Mouse (Mus musculus) lung, adult 18-20 months (tissue): ENCODE data around the gene Nt5dc3.

Source experiments
- DNase-seq, 2 experiments: peaks; one replicate each; pipeline ENCODE4 v3.0.0; 2022; ENCODE audit warnings: mixed read lengths in 2 of 2

Gene Nt5dc3

DNA sequence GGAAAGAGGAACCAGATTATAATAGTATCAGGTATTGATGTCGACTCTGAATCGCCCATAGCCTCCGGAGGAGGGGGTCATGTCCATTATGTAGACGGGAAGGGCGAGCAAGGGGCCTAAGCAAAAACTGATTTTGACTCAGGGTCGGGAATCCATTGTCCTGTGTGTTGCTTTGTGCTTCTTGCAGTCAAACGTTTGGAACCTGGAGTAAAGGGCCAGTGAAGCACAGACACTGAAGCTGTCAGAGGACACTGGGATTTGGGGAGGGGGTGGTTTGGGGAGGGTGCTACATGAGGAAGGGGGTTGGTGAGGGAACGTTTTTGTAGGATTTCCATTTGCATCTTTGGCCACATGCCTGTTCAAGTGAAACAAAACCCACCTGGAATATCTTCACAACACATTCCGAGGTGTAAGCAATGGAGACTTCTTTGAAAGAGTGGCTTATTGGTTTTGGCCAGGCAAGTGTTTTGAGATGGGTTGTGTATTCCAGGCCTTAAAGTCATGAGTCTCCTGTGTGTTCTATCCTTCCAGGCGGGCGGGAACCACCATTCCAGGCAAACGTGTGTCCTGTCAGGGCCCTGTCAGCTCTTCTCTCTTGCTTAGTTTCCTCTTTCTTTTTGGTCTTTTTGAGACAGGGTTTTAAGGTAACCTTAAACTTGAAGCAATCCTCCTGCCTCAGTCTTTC is 1.2 kb downstream of the Nt5dc3 start:
- DNase-seq: no peak

DNA sequence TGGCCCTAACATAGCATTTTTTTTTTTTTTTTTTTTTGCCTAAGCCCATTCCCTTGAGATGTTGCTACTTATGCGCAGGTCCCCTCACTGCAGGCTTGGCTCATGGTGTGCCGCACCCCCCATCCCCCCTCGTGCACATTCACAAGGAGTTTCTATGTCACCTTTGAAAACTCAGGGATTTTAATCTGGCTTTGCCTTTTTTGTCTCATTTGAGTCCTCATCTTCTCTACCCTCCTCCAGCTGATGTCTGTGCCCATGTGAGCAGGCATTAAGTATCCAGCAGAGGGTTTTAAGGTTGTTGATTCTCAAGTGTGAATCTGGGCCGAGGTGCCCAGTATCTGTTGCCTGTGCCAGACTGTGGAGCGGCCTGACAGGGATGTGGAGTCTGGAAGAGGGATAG is 2.8 kb downstream of the Nt5dc3 start:
- DNase-seq: no peak

DNA sequence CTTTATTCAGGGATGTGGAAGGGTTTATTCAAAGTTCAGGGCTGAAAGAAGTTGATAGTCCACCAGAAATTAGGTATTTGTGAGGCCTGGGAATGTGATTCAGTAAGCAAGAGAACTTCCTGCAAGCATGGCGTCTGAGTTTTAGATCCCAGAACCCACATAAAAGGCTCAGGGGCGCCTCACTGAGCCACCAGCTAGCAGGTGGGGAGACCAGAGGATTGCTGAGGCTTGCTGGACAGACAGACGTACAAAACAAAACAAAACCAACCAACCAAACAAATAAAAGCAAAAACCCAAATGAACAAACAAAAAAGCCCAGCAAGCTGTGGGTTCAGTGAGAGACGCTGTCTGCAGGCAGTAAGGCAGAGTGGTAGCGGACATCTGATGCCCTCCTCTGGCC is 3.9 kb downstream of the Nt5dc3 start:
- no peak for DNase-seq

DNA sequence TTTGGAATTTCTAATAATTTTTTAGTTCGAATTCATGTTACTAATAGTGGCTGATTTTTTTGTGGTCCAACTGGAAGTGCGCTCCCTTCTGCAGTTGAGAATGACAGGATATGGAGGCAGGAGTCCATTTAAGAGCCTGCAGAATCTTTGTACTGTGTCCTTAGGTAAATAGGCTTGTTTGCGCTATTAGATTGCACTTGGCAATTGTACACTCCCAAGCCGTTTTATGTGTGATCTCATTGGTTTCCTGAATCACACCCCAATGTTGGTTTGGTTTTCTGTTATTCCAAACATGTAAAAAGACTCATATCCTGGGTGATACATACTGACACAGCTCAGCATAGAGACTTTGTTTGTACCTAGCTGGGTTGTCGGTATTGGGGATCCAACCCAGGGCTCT is 4.8 kb downstream of the Nt5dc3 start:
- DNase-seq: peak in 1 of 2 experiments; percentile 18

DNA sequence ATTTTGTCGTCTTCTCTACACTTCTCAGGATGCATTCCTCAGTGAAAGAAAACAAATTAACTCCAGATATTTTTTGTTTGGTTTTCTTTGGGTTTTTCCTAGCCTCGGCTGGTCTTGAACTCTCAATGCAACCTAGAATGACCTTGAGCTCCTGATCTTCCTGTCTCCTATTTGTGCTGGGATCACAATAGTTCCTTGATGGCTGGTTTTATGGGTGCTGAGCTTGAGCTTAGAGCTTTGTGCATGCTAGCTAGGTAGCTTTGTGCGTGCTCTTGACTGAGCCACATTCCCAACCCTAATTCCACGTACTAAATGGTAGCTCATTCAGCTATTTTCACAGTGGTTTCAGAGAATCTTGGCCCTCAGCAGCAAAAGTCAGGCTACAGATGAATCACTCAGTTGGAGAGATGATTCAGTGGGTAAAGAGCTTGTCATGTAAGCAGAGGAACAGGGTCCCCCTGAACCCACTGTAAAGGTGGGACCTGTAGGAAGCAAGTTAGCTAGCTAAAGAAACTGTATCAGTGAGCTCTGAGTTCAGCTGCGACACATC is 5.4 kb downstream of the Nt5dc3 start:
- no peak for DNase-seq

DNA sequence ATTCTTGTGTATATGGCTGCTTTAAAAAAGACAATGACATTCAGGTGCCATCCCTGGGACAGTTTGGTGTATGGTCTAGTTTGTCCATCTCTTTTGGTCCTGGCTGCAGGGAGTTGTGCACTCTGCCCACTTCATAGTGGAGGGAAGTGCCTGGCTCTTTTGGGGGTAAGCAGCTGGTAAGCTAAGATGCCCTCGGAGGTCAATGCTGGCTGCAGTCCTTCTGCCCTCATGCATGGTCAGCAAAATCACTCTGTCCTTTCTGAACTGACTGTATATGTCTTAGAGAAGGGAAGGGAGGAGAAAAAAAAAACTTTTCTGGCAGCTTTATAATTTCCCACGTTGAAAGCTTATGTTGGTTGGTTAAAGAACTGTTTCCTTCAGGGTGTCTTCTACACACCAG is 6.6 kb downstream of the Nt5dc3 start:
- DNase-seq: no peak

DNA sequence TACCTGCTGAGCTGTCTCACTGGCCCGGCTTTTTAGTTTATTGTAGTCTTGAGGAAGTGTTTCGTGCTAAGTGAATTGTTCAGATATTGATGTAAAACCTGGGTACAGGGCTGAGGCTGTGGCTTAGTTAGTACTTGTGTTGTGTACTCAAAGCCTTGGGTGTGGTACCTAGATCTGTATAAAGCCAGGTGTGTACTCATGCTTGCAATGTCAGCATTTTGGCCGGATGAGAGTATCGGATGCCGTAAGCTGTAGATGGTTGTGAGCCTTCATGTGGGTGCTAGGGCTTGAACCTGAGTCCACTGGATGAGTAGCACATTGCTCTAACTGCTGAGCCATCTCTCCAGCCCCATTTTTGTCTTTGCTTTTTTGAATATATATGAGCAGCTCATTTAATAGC is 7.3 kb downstream of the Nt5dc3 start:
- DNase-seq: no peak

DNA sequence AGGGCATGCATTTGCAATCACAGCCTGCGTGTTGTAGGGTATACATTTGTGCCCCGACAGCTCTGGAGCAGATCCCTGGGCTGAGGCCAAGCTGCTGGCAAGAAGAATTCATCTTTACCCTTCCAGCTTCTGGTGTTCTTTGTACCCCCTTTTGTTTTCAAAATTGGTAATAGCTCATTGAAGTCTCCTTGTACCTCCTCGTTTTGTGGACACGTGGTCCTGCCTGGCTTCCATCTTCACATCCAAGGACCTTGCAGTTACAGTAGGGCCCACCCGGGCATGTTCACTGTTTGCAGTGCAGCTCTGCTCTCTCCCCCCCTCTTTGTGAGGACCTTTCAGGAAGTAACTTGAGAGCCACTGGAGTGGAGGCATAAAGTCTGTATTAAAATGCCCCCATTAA is 9.4 kb downstream of the Nt5dc3 start:
- no peak for DNase-seq

DNA sequence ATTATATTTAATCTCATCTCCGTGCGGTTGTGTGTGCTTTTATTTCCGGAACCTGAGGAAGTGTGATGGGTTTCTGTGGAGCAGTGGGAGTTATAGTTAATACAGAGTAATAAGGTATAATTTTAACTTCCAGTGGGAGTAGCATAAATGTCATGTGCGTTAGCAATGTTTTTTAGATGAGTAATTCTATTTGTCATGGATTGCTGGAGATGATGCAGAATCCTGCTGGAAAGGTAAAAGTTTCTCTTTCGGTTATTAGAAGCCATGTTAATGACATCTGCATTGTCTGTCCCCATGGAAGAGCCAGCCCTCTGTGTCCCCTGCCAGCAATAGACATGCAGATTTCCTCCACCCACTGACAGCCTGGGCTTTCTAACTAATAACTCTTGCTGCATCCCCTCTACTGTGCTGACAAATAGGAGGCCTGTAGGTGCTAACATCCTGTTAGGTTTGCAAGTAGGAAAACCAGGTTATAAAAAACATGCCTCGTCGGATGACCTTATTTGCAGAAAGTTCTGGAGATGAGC is 10.4 kb downstream of the Nt5dc3 start:
- no peak for DNase-seq

DNA sequence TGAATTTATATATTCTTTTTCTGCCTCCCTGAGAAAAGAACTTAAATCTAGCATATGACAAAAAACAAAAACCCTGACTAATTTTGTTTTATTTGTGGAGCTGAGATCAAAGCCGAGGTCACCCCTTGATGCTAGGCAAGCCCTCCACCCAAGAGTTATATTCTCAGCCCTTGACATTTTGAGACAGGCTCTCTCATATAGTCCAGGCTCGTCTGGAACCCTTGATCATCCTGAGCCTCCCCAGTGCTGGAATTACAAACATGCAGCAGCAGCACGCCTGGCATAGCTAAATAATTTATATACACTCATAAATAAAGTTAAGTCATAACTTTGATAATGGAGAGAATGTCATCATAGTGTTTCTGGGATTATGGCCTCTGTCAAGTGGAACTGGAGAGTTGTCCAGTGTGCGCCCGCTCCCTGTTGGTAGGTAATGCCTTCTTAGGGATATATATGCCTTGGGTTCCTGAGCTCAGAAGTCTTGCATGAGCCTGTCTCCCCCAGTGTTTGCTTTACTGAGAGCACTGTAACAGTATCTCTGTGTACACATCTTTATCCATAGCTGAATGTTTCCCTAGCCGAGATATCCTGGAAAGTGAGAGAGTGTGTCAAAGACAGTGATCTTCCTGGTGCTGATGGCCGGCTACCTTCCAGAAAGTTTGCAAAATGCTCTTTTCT is 12.8 kb downstream of the Nt5dc3 start:
- DNase-seq: no peak

DNA sequence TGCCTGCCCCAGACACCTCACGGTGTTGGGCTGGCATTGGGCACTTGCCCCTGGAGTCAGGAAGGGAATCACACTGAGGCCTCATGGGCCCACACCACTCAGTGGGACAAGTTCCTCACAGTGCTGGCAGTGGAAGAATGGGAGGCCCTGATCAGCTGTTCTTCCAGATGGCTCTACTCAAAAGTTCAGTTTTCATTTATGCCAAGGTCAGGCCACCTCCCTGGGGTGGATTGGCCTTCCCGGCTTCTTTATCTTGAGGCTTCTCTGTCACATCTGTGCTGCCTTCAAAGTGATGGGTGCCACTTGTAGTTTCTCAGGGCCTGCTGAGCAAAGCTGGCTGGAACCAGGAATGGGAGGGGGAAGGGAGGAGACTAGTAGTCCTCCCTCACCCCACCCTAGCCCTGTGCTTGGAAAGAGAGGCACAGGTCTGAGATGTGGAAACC is 14.7 kb downstream of the Nt5dc3 start:
- DNase-seq: peak; percentile 39 to 53

DNA sequence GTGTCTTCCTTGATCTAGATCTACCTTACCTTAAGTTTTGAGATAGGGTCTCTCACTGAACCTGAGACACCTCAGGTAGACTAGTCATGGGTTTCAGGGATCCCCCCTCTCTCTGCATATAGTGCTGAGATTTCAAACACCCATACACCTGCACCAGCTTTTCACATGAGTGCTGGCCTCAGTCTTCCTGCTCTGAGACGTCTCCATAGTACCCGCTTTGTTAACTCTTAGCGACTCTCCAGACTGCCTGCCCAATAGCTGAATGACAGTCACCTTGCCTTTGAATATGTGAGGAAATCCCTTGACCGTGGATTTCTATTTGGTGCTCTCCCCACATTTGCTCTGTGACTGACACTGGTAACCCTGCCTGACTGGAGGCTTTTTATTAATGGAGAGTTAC is 15.4 kb downstream of the Nt5dc3 start:
- no peak for DNase-seq

DNA sequence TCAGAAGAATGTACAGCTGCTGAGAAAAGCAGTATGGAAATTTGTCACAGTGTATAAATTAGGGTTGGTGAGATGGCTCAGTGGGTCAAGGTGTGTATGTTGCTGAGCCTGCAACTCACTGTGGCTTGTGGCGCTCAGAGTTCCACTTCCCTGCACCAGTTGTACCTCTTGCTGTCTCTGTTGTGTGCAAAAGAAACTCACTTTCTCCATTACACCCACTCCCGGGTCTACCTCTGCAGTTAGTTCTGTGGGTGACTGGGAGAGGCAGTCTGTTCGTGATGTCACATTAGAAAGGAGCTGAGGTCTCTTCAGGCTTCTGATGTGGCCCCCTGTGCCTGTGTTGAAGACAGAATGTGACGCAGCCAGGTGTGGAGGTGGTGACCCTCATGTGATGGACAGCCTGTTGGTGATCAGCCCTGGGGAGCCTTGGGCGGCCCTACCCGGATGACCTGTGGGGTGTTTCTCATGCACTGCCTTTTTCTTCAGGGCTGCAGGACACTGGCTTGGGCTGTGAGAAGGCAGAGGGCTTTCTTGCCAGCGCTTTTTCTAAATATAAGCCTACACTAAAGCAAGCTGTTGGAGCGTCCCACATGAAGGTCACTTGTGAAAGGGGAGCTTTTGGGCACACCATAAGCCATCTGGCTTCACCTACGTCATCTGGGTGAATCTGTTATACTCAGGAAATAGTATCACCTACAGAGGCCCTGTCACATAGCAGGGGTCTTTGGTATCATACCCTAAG is 16.2 kb downstream of the Nt5dc3 start:
- no peak for DNase-seq

DNA sequence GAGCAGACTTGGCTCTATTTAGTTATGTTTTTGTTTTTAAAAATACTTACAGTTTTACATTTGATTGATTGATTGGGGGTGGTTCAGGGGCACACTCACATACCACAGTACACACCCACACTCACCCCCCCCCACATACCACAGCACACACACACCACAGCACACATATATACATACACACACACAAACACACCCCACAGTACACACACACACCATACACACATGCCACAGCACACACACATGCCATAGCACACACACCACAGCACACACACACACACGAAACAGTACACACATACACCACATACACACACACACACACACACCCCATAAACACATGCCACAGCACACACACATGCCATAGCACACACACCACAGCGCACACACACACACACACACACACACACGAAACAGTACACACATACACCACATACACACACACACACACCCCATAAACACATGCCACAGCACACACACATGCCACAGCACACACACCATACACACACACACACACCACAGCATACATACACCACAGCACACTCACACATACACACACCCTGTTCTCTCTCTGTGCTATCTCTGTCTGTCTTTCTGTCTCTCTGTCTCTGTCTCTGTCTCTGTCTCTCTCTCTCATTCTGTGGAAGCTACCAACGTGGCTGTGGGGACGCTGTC is 17.4 kb downstream of the Nt5dc3 start:
- no peak for DNase-seq

DNA sequence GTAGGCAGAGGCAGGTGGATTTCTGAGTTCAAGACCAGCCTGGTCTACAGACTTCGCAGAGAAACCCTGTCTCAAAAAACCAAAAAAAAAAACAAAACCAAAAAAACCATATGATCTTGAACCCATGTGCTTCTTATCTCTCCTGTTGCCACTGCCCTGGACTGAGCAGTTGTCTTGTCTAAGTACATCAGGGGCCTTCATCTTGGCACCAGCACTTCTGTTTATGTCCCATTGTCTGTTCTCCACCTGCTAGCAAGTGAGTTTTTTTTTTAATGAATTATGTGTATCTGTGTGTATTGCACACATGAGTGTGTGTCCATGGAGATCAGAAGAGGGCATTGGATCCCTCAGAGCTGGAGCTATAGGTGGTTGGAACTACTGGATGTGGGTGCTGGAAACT is 28.6 kb downstream of the Nt5dc3 start:
- DNase-seq: no peak

DNA sequence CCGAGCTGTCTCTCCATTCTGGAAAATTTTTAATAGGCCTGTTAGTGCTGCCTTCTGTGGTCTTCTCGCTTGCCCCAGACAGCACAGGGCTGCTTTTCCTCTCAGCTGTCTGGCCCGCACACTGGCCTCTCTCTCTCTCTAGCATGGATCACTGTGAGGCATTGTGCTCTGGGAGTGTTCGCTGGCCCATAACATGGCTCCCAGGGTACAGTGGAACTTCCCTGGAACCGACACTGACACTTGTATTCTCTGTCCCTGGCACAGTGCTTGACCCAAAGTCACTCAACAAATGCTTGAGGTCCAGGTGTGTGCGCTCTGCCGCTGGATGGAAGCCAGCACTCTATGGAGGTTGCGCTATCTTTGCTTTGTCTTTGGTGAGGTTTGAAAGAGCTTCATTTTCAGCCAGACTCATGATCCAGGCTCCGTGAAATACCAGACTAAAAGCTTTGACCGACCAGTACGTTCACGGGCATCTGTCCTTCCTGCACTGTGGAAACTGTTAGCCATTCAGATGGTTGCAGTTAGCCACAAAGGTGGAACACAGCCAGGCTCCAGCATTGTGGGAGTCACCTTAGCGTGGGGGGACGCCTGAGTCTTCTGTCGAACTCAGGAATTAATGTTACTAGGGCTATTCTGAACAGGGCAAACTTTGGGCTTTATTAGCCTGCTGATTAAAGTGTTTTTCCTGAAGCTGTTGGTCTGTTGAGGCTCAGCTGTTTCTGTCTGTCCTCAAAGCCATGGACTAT is 29.4 kb downstream of the Nt5dc3 start:
- no peak for DNase-seq

DNA sequence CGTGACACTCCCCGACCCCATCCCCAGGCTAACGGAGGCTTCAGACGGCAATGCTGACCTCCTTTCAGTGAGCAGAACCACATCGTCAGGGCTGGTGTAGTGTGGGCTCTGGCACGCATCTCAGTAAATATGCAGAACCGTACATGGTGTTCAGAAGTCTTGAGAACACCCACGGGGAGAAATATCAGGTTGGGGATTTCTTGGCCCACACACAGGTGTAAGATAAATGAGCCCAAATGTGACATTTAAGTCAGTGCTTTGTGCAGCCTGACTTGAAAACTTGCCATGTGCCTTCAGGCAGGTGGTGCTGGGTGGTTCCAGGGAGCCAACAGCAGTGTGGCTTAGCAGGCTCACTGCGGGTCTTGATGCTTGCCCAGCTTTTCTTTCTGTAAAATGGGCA is 31.2 kb downstream of the Nt5dc3 start:
- no peak for DNase-seq

DNA sequence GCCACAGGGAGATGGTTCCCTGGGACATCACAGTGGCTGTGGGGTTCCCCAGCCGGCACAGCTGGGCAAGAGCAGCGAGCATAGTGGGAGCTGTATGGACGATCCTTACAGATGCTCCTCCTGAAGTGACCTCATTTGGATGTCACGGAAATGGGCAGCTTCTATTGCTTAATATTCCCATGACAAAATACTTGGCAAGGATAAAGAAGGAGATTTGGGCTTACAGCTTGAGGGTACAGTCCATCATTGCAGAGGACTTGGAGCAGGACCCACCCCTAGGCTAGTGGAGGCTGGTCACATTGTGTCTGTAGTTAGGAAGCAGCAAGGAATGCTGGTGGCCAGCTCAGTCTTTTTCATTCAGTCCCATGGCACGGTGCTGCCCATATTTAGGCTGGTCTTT is 31.8 kb downstream of the Nt5dc3 start:
- DNase-seq: no peak

DNA sequence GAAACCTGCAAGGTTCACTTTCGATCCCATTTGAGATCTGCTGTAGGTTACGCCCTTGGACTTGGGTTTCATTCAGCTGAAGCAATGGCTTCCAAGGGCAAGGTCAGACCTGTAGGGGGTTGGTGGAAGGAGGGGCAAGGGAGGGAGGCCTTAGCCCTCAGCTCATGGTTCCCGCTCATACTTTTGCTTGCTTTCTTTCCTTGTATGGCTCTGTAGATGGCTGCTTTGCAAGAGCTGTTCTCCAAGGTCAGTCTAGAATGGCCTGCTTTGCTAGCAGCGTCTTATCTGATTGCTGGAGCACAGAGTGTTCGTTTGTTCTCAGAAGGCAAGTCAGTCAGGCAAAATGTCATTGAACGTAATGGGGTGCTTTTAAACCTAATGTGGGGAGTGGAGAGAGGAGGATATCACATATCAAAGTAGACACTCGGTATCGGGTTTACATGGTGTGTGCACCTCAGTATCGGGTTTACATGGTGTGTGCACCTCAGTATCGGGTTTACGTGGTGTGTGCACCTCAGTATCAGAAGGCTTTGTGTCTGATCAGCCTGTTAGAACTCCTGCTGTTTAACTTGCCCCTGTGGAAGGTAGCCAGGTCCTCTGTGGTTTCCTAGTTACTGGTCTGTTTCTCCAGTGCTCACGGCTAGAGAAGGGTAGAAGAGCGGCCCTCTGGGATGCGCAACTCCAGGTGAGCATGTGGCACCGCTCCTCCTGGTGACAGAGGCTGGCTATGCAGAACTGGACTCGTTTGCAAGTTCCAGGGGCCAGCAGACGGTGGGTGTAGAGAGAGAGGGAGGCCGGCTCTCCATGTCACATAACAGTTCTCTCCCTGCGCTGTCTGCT is 35.7 kb downstream of the Nt5dc3 start:
- DNase-seq: peak in 1 of 2 experiments; percentile 52

DNA sequence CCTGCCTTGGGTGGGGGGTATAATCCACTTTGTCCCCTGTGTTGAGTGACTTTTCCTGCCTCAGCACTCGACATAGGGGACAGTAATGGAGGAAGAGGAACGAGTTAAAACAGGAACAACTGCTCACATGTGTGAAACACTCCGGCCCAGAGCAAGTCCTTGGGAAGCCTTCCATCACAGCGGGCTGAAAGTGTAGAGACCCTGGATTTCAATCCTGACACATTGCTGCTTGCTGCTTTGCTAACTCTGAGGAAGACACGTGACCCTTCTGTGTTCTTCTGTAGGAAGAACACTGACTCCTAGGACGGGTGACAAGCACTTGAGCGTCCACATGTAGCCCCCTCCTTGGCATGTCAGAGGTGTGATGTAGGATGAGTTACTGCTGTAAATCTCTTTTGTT is 36.3 kb downstream of the Nt5dc3 start:
- no peak for DNase-seq

DNA sequence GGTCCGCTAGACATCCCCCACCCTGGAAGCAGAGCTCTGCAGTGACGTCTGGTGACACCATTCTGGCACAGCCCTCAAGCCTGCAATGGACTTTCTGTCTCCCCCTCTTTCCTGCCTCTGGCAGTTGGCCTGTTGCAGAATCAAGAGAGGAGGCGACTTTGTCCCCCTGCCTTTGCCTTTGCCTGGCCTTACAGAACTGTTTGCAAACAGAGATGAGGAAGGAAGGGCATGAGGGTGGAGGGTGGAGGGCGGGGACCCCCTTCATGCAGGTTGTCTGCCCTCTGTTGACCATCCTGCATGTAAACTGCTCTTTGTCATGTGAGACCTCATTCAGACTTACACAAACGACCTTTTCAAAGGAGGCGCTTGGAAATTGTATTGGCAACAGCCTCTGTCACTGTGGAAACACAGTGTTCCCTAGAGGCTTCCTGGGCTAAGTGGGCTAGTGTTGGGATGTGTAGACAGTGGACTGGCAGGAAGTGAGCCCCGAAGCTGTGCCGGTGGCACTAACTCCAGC is 40.9 kb downstream of the Nt5dc3 start:
- peak in 1 of 2 experiments; percentile 38 for DNase-seq
